Mouse (Mus musculus) bone marrow, adult 2 months (tissue): Measurements from ENCODE around the gene Dhcr24. TPM values are rescaled to one million over a fixed set of nuclear protein-coding genes. Genes with fewer than 3 reads are reported as not detected.

Experiments
- H3K27ac ChIP-seq: fragments of 200-500 bp; 2 replicates; pipeline ENCODE4 v1.5.1; 2012; ENCODE audit warnings: low read depth, mild to moderate bottlenecking, control low read depth, inconsistent platforms, low read length; ENCODE audit not compliant: control insufficient read depth, poor library complexity, insufficient read depth
- H3K4me1 ChIP-seq: fragments of 200-500 bp; 2 replicates; pipeline ENCODE4 v1.6.1; 2011; ENCODE audit warnings: low read length; ENCODE audit not compliant: control insufficient read depth, insufficient read depth
- H3K4me3 ChIP-seq: fragments of 200-500 bp; replicated peaks from 2 replicates; pipeline ENCODE3; 2011; ENCODE audit warnings: mild to moderate bottlenecking, low read depth, low read length, control low read depth; ENCODE audit not compliant: control insufficient read depth
- CTCF ChIP-seq: fragments of 200-500 bp; IDR thresholded peaks from 2 replicates; pipeline ENCODE4 v1.5.1; 2011; ENCODE audit warnings: low read length, control low read depth; ENCODE audit not compliant: control insufficient read depth, insufficient read depth
- POLR2A ChIP-seq: fragments of 200-500 bp; IDR thresholded peaks from 2 replicates; pipeline ENCODE4 v1.6.1; 2011; ENCODE audit warnings: low read depth, mild to moderate bottlenecking, control low read depth, low read length, borderline replicate concordance; ENCODE audit not compliant: control insufficient read depth
- WGBS: fragments of 180-500 bp; shearing (Covaris S2); methylation state at CpG from one replicate; pipeline ENCODE4 v1.1.7; 2018; 5-methylcytosine and 5-hydroxymethylcytosine counted together
- polyA plus RNA-seq: library from polyadenylated mRNA; stranded (reverse); fragments of >200 nt; gene quantifications from 2 replicates; pipeline ENCODE4 v1.2.4, GENCODE M21; 2011; ENCODE audit warnings: low replicate concordance; ENCODE audit not compliant: missing spikeins, insufficient read depth, insufficient read length

Dhcr24 gene
- polyA plus RNA-seq, 1 experiment: 23.8 TPM

DNA sequence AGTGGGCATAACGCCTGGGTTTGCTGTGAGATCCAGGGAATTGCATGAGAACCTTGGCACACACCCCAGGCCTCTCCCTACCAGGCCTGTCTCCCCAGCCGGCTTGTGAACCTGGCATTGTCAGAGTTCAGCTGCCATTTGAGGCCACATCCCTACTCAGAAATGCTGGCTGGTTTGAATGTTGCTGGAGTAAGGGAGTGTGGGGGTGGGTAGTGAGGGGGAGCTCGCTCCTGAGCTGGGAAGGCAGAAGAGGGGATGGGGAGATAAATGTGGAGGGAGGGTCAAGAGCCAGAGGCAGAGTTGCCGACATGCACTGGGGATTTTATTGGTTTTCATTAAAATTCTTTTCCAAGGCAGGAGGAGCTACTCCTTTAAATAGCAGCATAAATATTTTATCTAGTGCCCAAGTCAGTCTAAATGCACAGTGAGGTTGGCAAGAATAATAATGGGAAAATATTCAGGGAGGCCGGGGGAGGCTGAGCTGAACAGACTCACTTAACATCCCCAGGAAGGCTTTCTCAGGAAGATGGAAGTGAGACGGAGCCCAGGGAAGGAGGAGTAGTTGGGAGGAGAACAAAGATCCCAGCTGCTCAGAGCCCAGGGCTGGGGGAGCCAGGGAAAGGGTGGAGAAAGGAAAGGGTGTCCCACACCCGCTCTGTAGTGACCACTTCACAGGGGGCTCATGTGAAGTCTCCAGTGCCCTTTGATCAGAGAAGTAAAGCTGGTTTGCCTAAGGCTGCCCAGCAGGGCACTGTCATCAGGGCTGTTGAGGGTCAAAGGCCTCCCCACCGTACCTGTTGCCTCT, 72.6 kb downstream of the Dhcr24 start:
- no peak overlapping the region for H3K4me3 ChIP-seq
- TF ChIP-seq POLR2A (no peak), CTCF (no peak)
- H3K4me1 ChIP-seq: no peaks in the 10 kb centered on the region
- WGBS: 67% methylated on average over 8 of the region's 8 CpGs
- H3K27ac ChIP-seq: no peak overlapping the region

DNA sequence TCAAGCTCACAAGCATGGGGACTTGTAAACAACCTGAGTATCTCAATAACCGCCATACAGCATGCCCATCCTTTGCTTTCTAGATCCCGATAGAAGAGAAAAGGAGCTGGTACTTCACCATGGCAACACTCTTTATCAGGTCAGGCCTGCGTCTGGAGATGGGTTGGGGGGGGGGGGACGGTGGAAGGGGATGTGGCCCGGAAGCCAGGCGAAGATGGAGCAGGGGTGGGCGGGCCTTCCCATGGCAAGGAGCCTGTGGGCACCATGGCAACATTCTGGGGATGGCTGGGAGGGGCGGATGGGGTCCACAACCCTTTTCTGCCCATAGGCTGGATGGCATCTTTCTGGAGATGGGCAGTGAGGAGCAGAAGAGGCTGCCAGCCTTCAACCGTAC, 73.2 kb downstream of the Dhcr24 start:
- TF ChIP-seq POLR2A (no peak), CTCF (no peak)
- WGBS: 49% methylated on average over 9 of the region's 9 CpGs
- Histone ChIP-seq H3K4me1 (no peaks in the 10 kb centered on the region), H3K27ac (no peak overlapping the region), H3K4me3 (no peak overlapping the region)

Other genes starting within 250 kb of the Dhcr24 start
- 7.4 and 9.8 TPM in 2 replicates for gene Usp24, start 244.8 kb upstream of the Dhcr24 start, polyA plus RNA-seq
- gene Pcsk9, start 96.7 kb upstream of the Dhcr24 start, polyA plus RNA-seq: not detected in 2 replicates
- not detected in 2 replicates for gene Bsnd, start 68.8 kb upstream of the Dhcr24 start, polyA plus RNA-seq
- not detected in 2 replicates for gene Lexm, start 56.2 kb downstream of the Dhcr24 start, polyA plus RNA-seq
- gene Ttc22, start 61.4 kb downstream of the Dhcr24 start, polyA plus RNA-seq: not detected in 2 replicates
- 1.9 and 4.0 TPM in 2 replicates for gene Pars2, start 90.0 kb downstream of the Dhcr24 start, polyA plus RNA-seq
- gene Ttc4, start 117.9 kb downstream of the Dhcr24 start, polyA plus RNA-seq: 19.7 and 38.1 TPM in 2 replicates
- 1.1 and 4.6 TPM in 2 replicates for gene Mroh7, start 169.9 kb downstream of the Dhcr24 start, polyA plus RNA-seq
- not detected in 2 replicates for gene Fam151a, start 172.9 kb downstream of the Dhcr24 start, polyA plus RNA-seq
- gene Acot11, start 244.0 kb downstream of the Dhcr24 start, polyA plus RNA-seq: 1.7 and 4.4 TPM in 2 replicates